Mouse (Mus musculus) thymus, postnatal 10 days (tissue): ENCODE measurements at regions not wholly inside any gene's neighbourhood (a gene's known extent, or its start where the extent isn't known, plus 50 kb on each side); places are given as distances from the start of the nearest gene placed in this dataset.

ENCODE experiments used
- DNase-seq, 2 experiments: peaks; one replicate each; pipeline ENCODE4 v3.0.0; 2021; ENCODE audit warnings: low spot score in 2 of 2

DNA sequence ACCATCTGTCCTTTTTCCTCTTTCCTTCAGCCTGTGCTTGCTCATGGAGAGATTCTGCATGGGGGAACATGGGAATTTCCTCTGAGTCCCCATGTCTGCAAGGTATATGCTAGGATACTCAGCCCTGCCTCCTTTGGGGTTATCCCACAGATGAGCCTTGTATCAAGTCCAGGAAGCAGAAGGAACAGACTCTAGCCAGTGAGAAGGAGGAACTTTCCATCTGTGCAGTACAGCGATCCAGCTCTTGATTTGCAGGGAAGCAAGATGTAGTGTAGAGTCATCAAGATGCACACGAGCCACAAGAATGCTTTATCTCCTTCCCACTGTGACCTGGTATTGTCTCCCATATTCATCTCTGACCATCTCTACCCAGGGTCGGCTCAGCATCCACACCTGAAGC, 84.5 kb downstream of the Gadd45g start:
- DNase-seq, result no peak

GRCm38 (mm10) chr13:51935827-51936226, 89.3 kb downstream of the Gadd45g start:
- DNase-seq, result peak; percentile 40 to 54

- no peak for DNase-seq
These were observed 90.0 kb downstream of the Gadd45g start for GRCm38 (mm10) chr13:51936441-51936840.

DNA sequence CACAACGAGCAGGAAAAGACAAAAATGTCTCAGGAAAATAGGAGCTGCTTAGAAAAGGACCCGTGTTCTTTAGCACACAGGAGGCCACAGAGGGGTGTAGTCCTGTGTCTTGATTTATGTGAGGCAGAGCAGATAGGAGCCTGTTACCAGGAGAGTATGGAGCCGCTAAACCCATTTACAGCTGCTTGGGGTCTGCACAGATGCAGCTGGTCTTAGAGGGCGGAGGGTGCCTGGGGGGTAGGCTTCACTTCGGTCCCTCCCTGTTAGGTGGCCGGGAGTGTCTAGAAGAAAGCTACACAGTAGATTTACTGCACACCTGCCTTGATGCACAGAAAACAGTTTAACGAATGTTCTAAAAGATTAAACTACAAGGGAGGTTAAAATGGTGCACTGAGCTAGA, 91.4 kb downstream of the Gadd45g start:
- peak; percentile 32 to 36 for DNase-seq

DNA sequence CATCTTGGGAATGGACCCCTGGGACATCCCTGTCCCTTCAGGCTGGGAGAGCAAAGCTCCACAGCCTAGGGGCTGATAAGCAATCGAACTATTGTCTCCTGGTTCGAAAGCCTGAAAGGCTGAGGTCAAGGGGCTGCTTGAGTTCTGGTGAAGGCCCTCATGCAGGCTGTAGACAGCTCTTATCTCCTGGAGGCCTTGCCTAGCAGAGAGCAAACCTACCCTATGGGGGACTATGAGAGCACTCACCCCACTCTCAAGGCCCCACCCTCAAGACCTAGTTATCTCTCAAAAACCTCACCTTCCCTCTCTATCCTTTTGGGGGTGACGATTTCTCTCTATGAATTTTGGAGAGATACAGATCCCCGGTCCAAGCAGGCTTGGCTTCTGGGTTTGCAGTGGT, 92.8 kb downstream of the Gadd45g start:
- DNase-seq, result no peak

GRCm38 (mm10) chr13:51939715-51940114, 93.2 kb downstream of the Gadd45g start:
- DNase-seq, result no peak

DNA sequence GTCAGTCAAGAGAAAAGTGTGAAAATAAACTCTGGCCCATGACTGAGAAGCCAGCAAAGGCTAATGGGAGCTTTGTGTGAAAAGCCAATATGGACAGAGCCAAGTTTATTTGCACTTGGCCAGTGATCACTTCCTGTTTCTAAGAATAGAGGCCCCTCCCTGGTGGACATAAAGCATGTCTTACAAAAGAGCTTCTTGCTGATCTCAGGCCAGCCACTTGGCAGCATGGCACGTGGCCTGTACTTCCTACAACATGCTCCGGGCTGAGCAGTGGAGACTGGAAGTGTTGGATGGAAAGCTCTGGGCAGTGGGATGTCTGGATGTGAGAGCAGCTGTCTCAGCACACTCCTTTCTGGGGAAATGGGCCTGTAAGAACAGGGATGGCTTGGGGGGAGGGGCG, 99.7 kb downstream of the Gadd45g start:
- no peak for DNase-seq

GRCm38 (mm10) chr13:51948896-51949295, 102.4 kb downstream of the Gadd45g start:
- no peak for DNase-seq

DNA sequence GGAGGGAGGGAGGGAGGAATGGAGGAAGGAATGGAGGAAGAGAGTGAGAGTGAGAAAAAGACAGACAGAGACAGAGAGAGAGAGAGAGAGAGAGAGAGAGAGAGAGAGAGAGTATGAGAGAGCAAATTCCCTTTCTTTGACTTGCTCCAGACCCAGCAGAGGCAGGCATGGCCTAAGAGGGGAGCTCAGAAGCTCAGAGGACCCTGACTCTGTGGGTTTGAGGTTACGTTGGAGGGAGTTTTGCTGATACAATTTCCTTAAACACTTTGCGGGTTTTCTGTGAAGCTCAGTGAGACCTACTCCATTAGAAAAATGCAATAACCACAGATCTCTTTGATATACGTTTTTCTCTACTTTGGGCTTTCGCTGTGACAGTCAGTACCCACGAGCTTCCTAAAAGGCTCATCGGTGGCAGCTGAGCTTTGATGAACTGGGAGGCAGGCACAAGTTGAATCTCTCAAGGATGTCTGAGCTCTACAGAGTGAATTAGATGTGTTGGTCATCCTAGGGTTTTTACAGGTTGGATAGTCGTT, 105.1 kb downstream of the Gadd45g start:
- no peak for DNase-seq

DNA sequence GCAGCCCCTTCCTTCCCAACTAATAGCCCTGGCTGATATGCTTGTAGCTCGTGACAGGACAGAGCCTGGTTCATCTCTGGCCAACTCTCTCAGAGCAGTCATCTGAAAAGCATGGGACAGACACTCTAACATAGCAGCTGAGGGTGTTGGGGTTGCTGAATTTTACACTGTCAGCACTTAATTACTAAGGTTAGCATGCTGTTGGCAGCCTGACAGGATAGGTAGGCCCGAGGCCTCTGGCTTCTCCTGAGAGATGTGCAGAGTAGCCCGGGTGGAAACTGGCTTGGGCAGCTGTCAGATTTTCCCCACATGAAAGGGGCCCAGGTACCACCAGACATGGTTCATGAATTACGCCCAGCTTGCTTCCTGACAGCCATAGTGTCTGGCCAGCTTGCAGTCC, 106.6 kb downstream of the Gadd45g start:
- no peak for DNase-seq

DNA sequence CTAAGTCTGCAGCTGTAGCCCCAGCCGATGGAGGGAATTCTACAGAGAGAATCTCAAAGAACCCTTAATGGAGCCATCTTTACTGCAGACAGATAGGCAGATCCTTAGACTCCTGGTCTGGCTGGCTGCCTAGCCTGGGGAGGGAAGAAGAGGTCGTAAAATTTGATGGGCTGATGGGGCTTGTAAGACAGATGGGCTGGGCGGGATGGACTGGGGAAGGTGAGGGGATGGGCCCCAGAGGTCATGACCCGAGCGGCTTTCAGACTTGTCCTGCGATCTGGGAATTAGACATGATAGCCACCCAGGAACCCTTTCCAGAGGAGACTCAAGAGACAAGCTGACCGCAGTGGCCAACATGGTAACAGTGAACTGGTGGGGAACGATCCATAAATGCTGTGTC, 107.1 kb downstream of the Gadd45g start:
- no peak for DNase-seq

- DNase-seq, result no peak
These were observed 110.6 kb downstream of the Gadd45g start for GRCm38 (mm10) chr13:51957101-51957500.

GRCm38 (mm10) chr13:51959591-51959990, 113.1 kb downstream of the Gadd45g start:
- DNase-seq, result no peak

GRCm38 (mm10) chr13:51960262-51960661, 113.8 kb downstream of the Gadd45g start:
- no peak for DNase-seq

DNA sequence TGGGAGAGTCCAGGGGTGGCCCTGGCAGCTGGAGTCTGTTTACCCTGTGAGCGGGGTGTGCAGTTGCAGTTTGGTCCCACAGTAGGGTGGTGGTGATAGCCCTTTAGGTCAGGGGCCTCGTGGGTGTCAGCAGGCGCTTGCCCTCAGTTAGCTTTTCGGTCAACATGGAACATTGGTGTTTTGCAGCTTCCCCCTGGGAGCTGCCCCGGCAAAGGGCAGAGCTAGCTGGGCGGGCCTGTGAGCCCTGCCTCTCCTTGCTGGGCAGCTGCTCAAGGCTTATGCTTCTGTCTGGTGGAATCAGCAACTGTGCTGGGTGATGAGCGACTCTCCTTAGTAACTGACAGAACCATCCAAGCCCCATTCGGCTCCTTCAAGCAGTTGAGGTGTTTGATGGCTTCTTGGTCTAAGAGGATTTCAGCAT, 115.7 kb downstream of the Gadd45g start:
- DNase-seq, result no peak

- DNase-seq, result no peak
These were observed 116.2 kb downstream of the Gadd45g start for GRCm38 (mm10) chr13:51962676-51963075.

DNA sequence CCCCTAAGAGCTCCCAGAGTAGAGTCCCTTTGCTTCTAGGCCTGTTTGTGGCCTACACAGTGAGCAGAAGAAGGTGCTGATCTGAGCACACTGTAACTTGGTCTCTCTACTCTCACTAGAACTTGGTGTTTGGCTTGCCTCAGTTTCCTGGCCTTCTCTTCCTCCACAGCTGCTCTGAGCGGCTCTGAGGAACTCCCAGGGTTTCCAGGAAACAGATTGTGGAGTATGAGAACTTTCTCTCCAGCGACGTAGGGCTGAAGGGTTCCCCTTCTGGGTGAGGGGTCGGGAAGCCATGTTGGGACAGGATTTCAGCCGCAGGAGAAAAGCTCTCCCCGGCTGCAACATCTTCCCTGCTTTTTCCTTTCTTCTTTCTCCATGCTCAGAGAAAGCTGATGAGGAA, 117.5 kb downstream of the Gadd45g start:
- no peak for DNase-seq

DNA sequence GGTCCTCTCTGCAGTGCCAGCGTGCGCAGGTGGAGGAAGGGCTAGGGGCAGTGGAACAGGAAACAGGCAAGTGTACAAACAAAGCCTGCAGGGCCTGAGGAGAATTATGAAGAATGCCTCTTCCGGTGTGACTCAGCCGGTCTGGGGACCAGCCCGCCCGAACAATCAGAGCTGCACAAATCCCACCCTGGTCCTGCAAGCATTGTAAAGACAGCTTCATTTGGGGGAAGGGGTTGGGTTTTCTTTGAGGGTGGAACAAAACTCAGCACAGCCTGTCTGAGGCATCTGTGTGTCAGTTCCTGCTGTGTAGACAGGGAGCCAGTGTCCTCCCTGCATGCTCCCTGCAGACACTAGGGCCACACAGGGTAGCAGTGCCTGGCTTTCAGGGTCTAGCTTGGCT, 117.9 kb downstream of the Gadd45g start:
- peak; percentile 21 to 42 for DNase-seq

- DNase-seq, result no peak
These were observed 118.4 kb downstream of the Gadd45g start for GRCm38 (mm10) chr13:51964921-51965320.

GRCm38 (mm10) chr13:51968103-51968502, 121.6 kb downstream of the Gadd45g start:
- DNase-seq, result no peak

DNA sequence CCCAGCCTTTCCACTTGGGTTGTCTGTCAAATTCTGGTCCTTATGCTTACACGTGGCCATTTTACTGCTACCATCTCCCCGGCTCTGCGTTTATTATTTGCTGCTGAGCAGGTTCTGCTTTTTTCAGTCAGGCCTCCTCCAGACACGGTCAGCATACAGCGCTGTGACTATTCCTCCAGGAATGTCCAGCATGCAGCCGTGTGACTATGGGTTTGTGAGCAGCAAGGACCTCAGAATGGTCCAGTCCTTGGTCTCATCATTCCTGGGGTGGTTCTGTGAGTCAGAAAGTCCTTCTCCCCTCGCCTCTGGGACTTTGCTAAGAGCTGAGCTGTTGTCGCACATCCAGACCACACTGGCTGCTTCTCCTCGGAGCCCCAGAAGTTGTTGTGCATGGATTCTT, 122.3 kb downstream of the Gadd45g start:
- DNase-seq, result no peak

DNA sequence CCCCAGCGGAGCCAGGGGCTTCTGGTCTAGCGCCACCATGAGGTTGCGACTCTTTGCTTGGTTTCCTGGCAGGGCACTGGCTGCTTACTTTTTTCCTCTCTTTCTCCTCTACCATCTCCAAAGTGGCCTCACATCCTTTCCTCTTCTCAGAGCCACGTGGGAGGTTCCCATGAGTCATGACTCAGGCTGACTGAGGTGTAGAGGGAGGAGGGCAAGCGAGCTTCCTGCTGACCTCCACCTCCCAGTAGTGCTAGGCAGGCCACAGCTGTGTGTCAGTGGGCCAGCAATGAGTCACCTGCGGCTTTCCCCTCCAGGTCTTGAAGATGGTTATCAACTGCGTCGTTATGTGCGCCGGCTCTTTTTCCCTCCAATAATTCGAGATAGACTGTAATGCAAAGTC, 123.6 kb downstream of the Gadd45g start:
- no peak for DNase-seq

- DNase-seq, result no peak
These were observed 126.3 kb downstream of the Gadd45g start for GRCm38 (mm10) chr13:51972656-51973310.

- no peak for DNase-seq
These were observed 127.0 kb downstream of the Gadd45g start for GRCm38 (mm10) chr13:51973461-51973860.
